Mouse (Mus musculus): ENCODE measurements around the gene Igfbp6. TPM values are rescaled to one million over a fixed set of nuclear protein-coding genes. Genes with fewer than 3 reads are reported as not detected.
A peak's percentile ranks its signal among the peaks of the same experiment; 100 is the strongest.

Gene Igfbp6
- polyA plus RNA-seq, 1 experiment from 2014 or later: not detected

DNA sequence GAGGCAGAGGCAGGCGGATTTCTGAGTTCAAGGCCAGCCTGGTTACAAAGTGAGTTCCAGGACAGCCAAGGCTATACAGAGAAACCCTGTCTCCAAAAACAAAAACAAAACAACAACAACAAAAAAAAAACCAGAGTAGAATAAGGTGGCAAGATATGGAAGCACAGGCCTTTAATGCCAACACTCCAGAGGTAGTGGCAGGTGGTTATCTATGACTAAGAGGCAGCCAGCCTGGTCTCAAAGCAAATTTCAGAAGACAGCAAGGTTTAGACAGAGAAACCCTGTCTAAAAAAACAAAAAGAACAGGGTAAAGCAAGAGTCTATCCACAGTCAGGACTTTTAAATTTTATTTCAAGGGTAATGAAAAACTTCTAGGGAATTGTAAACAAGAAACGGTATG lies 9.5 kb upstream of the Igfbp6 start:
- peaks cover 36% of the 10 kb centered on the region for H3K36me3 ChIP-seq
- H3K4me1 ChIP-seq (replicated peaks): peaks cover 24% of the 10 kb centered on the region
- H3K9me3 ChIP-seq: no peaks in the 10 kb centered on the region
- peak overlapping the region; percentile 76; the same call in 1 of the 2 replicates for H3K4me3 ChIP-seq
- 0 out of 2 replicates have a peak, but pooled peaks cover 1% of the 10 kb centered on the region for H3K27me3 ChIP-seq (ENCODE audit: insufficient read depth, poor library complexity, severe bottlenecking)
- 89% methylated on average over 2 of the region's 2 CpGs for WGBS
- no peak for DNase-seq (ENCODE audit: low spot score)
- no peak overlapping the region for H3K27ac ChIP-seq

DNA sequence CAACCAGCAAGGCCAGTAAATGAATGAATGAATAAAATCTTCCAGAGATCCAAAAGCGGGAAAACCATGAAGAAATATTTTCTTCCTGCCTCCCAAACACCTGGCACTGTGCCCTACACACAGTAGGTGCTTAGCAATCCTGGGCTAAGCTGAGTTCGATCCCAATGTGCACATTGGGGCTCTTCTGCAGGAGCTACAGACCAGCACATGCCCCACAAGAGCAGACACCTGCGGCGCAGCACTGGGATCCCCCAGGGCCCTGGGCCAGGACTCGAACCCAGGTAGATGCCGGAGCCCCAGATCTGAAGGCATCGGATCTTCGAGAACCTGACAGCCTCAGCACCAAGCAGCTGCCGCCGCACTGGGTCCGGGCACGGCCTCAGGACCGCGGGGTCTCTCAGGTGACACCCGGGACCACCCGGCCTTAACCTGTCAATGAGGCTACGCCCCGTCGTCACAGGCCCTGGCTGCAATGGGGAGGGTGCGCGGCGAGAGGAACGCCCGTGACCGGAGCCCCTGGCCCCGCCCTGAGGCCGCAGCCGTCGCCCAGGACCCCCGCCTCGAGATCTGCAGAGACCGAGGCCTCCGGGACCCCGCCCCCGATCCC lies 8.5 kb upstream of the Igfbp6 start:
- H3K4me3 ChIP-seq: peak overlapping the region; percentile 76
- peaks cover 27% of the 10 kb centered on the region for H3K36me3 ChIP-seq
- no peak for DNase-seq (ENCODE audit: low spot score)
- H3K4me1 ChIP-seq (replicated peaks): peaks cover 24% of the 10 kb centered on the region
- 4% methylated on average over 35 of the region's 35 CpGs for WGBS
- H3K9me3 ChIP-seq: no peaks in the 10 kb centered on the region
- peak overlapping the region; percentile 91 for H3K27ac ChIP-seq
- 0 out of 2 replicates have a peak, but pooled peaks cover 3% of the 10 kb centered on the region for H3K27me3 ChIP-seq (ENCODE audit: insufficient read depth, poor library complexity, severe bottlenecking)

DNA sequence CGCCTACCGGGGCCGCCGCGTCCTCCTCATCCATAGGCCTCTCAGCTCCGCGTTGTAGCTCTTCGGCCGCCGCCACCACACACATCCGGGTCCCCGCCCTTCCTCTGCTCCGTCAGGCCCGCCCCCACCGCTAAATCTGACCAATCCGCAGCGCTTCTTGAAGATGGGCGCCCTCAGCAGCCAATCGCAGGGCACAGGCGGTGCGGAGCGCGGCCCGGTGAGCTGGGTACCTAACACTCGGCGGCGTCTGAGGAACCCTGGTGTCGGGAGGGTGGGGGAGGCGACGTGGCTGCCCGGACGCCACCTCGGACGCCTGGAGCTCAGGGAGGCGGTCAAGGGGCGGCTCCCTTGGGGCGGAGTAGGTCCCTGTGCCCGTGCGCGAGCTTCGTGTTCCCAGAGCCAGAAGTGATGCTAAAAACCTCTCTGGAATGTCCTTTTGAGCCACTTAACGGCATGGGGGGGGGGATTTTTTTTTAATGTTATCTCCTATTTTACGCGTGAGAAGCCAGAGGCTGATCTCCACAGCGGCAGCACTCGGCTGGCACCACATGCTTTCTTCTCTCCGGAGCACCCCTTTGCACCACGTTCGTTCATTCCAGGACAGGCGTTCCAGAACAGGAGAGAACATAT lies 7.9 kb upstream of the Igfbp6 start, which contains the start of gene Spryd3:
TSS of gene Spryd3 (minus strand) at position 106 of the 630 bp plus-strand sequence.
- peak; percentile 97 for DNase-seq (ENCODE audit: low spot score)
- WGBS: under 1% methylated on average over 50 of the region's 50 CpGs

DNA sequence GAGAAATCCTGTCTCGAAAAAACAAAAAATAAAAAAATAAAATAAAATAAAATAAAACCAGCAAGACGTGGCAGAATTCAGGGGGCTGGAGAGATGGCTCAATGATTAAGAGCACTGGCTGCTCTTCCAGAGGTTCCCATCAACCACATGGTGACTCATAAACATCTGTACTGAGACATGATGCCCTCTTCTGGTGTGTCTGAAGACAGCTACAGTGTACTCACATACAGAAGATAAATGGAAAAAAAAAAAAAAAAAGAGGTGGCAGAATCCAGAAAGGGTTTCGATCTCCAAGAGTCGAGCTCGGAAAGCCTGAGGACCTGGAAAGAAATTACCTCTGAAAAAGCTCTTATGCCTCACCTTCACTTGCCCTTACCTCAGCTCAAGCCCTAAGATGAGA lies 3.0 kb upstream of the Igfbp6 start:
- Histone ChIP-seq H3K4me1 (replicated peaks) (peaks cover 23% of the 10 kb centered on the region), H3K27ac (no peak overlapping the region), H3K27me3 (ENCODE audit: insufficient read depth, poor library complexity, severe bottlenecking) (peaks cover 52% of the 10 kb centered on the region), H3K4me3 (no peak overlapping the region), H3K36me3 (no peaks in the 10 kb centered on the region), H3K9me3 (no peaks in the 10 kb centered on the region)
- 92% methylated on average over 5 of the region's 5 CpGs for WGBS
- no peak for DNase-seq (ENCODE audit: low spot score)

More for the DNA sequence above, 7.9 kb upstream of the Igfbp6 start, which contains the start of gene Spryd3:
- peaks cover 24% of the 10 kb centered on the region for H3K4me1 ChIP-seq (replicated peaks)
- H3K27ac ChIP-seq: peak within 1 kb of the TSS; percentile 91
- 0 out of 2 replicates have a peak, but pooled peaks cover 3% of the 10 kb centered on the region for H3K27me3 ChIP-seq (ENCODE audit: insufficient read depth, poor library complexity, severe bottlenecking)
- H3K9me3 ChIP-seq: no peaks in the 10 kb centered on the region
- peaks cover 21% of the 10 kb centered on the region for H3K36me3 ChIP-seq
- peak within 1 kb of the TSS; percentile 76 for H3K4me3 ChIP-seq

DNA sequence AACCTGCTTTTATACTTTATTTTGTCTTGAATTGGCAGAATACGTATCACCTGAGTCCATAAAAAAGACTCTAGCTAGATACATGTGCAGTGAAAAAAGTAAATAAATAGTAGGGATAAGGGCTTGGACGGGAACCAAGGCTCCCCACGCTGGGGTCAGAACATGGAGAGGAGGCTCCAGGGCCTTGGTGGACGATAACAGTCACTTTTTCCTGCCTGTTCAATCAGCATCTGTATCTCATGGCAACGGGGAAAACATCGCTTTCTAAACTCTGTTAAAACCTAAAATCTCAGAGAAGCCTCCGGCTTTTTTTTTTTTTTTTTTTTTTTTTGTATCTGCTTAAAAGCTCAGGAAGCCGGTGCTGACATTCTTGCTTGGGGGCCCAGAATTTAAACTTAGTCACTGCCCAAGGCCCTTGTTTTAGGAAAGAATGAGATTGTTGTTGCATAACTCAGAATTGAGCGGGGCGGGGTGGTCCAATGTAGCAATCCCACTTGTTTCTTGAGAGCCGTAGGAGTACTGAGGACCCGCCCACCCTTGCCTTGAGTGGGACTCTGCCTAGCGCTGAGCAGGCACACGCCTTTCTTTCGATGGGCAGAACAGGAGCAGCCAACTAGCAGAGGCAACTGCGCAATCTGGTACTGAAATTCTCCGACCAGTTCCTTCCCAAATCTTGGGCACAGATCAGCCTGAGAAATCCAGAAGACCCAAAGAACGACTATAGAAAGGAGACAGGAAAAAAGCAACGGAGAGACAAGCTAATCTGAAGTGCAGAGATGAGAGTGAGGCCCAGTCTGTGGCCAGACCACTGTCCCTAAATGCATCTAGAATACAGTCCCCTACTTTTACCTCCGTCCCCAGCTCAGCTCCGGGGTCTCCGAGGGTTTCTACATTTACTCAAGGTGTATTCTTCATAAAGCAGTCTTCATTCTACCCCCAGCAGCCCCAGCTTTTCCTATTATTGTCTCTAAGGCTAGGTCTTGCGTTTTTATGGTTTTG lies 949 bp upstream of the Igfbp6 start:
- Histone ChIP-seq H3K4me1 (replicated peaks) (peaks cover 17% of the 10 kb centered on the region), H3K27ac (no peak overlapping the region), H3K27me3 (ENCODE audit: insufficient read depth, poor library complexity, severe bottlenecking) (peaks cover 60% of the 10 kb centered on the region), H3K4me3 (no peak overlapping the region), H3K36me3 (no peaks in the 10 kb centered on the region), H3K9me3 (no peaks in the 10 kb centered on the region)
- WGBS: 57% methylated on average over 23 of the region's 23 CpGs
- no peak for DNase-seq (ENCODE audit: low spot score)

DNA sequence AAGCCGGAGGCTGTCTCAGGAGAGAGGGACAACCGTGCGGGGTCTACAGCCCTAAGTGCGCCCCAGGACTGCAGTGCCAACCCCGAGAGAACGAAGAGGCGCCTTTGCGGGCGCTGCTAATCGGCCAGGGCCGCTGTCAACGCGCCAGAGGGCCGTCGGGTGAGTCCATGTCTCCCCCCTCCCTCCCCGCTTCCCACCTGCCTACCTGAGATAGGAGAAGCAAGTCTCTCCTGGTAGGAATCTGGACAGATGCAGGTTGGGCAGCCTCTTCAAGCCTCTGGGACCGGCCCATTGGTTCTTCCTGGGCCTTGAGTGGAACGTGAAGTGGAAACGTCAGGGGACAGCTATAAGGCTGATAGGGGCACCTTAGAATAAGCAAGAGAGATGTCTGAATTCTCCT lies 564 bp downstream of the Igfbp6 start:
- H3K9me3 ChIP-seq: no peaks in the 10 kb centered on the region
- H3K4me3 ChIP-seq: peak overlapping the region; percentile 37
- no peak overlapping the region for H3K27ac ChIP-seq
- DNase-seq (ENCODE audit: low spot score): no peak
- peaks cover 62% of the 10 kb centered on the region for H3K27me3 ChIP-seq (ENCODE audit: insufficient read depth, poor library complexity, severe bottlenecking)
- WGBS: 14% methylated on average over 19 of the region's 19 CpGs
- H3K4me1 ChIP-seq (replicated peaks): peaks cover 22% of the 10 kb centered on the region
- no peaks in the 10 kb centered on the region for H3K36me3 ChIP-seq

DNA sequence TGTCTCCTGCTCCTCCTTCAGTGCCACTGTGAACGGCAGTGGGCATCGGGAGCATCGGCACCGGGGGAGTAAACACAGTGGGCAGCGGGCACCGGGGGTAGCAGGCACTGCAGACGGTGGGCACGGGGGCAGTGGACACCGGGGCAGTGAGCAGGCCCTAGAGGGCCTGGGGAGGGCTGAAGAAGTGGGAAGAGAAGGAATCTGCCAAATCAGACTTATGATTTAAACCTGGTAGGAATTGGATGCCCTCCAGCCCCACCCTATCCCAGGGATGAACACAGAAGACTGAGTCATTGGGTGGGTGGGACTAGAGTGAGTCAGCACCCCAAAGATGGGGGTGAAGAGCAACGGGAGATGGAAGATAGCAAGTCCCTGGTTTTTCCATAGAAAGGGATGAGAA lies 1.2 kb downstream of the Igfbp6 start:
- Histone ChIP-seq H3K9me3 (no peaks in the 10 kb centered on the region), H3K27me3 (ENCODE audit: insufficient read depth, poor library complexity, severe bottlenecking) (peaks cover 60% of the 10 kb centered on the region), H3K4me1 (replicated peaks) (peaks cover 24% of the 10 kb centered on the region), H3K4me3 (no peak overlapping the region), H3K36me3 (no peaks in the 10 kb centered on the region), H3K27ac (no peak overlapping the region)
- 89% methylated on average over 10 of the region's 10 CpGs for WGBS
- DNase-seq (ENCODE audit: low spot score): no peak

DNA sequence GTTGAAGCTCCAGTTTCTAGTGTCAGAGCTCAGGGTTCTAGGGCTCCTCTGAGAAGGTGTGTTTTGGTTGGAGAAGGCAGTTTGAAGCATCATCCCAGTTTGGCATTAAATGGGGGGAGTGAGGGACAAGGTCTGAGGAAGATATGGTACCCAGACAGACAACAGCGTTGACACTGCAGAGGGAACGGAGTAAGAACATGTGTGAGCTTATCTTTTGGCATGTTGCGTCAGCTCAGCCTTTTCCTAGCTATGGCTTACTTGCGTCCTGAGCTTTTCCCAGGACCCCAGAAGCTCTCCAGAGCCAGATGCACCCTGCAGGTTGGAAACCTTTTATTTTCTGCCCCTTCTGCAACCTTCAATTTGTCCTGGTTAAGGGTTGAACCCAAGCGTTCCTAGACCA lies 1.9 kb downstream of the Igfbp6 start:
- no peaks in the 10 kb centered on the region for H3K36me3 ChIP-seq
- no peak overlapping the region for H3K4me3 ChIP-seq
- peaks cover 60% of the 10 kb centered on the region for H3K27me3 ChIP-seq (ENCODE audit: insufficient read depth, poor library complexity, severe bottlenecking)
- H3K27ac ChIP-seq: no peak overlapping the region
- WGBS: 84% methylated on average over 5 of the region's 5 CpGs
- H3K4me1 ChIP-seq (replicated peaks): peaks cover 29% of the 10 kb centered on the region
- no peaks in the 10 kb centered on the region for H3K9me3 ChIP-seq
- DNase-seq (ENCODE audit: low spot score): no peak

DNA sequence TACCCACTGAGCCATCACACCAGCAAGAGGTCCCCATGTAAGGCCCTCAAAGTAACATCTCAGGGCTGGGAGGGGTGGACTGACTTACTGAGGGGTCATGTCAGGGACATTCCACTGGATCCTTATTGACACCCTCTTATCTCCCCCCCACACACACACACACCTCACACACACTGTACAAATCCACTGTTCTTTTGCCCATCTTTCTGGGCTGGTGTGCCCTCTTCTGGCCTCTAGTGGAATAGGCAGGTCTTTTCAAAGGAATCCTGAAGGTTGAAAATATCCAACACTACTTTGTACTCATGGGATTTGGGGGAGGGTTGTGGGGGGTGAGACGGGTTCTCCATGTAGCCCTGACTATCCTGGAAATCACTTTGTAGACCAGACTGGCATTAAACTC lies 2.7 kb downstream of the Igfbp6 start:
- Histone ChIP-seq H3K4me1 (replicated peaks) (peaks cover 29% of the 10 kb centered on the region), H3K27ac (no peak overlapping the region), H3K9me3 (no peaks in the 10 kb centered on the region), H3K36me3 (no peaks in the 10 kb centered on the region), H3K4me3 (no peak overlapping the region), H3K27me3 (ENCODE audit: insufficient read depth, poor library complexity, severe bottlenecking) (peaks cover 53% of the 10 kb centered on the region)
- WGBS: 15% methylated on average over 1 of the region's 1 CpGs
- DNase-seq (ENCODE audit: low spot score): peak; percentile 41

DNA sequence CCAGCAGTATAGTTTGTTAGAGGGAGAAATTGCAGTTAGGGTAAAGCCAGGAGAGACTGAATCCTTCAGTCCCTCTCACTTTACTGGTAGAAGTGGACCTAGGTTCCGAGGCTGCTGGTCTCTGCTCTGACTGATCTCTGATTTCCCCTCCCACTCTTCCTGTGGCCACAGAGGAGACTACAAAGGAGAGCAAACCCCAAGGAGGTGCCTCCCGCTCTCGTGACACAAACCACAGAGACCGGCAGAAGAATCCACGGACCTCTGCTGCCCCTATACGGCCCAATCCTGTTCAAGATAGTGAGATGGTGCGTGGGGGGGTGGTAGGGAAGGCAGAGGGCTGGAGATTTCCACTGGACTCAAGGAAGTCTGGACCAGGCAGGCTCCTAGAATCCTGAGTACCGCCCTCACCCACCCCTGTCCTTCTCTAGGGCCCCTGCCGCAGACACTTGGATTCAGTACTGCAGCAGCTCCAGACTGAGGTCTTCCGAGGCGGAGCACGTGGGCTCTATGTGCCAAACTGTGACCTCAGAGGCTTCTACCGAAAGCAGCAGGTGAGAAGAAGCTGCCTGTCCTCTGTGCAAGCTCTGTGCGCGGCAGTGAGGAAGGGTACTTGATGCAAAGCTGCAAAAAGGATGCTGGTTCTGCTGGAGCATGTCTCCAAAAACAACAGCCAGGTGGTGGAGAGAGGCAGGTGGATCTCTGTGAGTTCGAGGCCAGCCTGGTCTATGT lies 3.7 kb downstream of the Igfbp6 start:
- DNase-seq (ENCODE audit: low spot score): no peak
- peaks cover 33% of the 10 kb centered on the region for H3K4me1 ChIP-seq (replicated peaks)
- H3K9me3 ChIP-seq: no peaks in the 10 kb centered on the region
- H3K27ac ChIP-seq: no peak overlapping the region
- peaks cover 44% of the 10 kb centered on the region for H3K27me3 ChIP-seq (ENCODE audit: insufficient read depth, poor library complexity, severe bottlenecking)
- no peaks in the 10 kb centered on the region for H3K36me3 ChIP-seq
- no peak overlapping the region for H3K4me3 ChIP-seq
- 76% methylated on average over 16 of the region's 16 CpGs for WGBS

DNA sequence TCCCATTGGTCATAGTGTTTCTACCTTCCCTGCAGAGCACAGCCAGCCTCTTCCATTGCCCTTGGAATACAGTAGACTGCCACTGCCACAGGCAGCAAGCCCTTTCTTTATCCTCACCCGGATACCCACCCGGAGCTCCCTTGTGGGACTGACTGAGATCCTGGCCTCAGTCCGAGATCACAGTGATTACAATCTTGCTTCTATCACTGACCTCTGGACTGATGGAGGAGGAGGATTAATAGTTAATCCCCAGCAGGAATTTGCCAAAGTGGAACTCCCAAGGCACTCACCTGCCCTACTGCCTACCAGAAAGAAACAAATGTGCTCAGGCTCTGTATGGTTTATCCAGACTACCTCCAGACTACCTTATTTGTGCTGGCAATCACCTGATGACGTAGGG lies 5.4 kb downstream of the Igfbp6 start:
- Histone ChIP-seq H3K4me3 (no peak overlapping the region), H3K27me3 (ENCODE audit: insufficient read depth, poor library complexity, severe bottlenecking) (peaks cover 27% of the 10 kb centered on the region), H3K36me3 (no peaks in the 10 kb centered on the region), H3K9me3 (no peaks in the 10 kb centered on the region), H3K4me1 (replicated peaks) (peaks cover 33% of the 10 kb centered on the region), H3K27ac (no peak overlapping the region)
- no peak for DNase-seq (ENCODE audit: low spot score)
- WGBS: 81% methylated on average over 4 of the region's 4 CpGs

Measured in hindbrain, embryonic 10.5 days (tissue).